14 mouse cellular contexts compared by ENCODE assay signal in the genomic region with DNA sequence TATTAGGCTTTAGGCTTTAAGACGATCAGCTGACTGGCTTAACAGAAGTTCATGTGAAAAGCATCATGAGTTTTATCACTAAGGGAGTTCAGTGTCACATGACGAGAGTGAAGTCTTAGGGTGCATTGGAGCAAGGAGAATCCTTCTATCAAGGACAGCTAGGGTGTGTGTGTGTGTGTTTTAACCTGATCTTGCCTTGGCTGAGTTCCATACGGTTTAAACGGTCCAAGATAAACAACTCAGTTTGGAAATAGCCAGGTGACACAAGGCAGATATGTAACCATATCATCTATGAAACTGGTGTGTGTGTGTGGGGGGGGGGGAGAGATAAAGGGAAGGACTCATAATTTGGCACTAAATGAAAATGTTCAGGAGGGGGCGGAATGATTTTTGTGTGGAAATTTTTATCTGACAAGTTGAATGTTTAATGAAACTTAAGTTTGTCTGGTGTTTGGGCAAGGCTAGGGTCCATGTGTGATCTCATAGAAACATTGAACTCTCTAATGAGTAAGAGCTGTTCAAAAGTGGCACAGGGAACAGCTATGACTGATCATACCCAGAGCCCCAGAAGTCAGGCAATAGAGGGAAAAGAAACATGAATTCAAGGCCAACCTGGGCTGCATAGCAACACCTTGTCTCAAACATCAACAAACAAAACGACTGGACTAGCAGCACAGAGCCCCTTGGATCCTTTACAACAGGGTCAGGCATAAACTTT.
DNase-seq lines count a peak whose midpoint lies in the region; ATAC-seq and TF ChIP-seq lines count a peak whose summit lies in the region.
"Had no signal": no experiment of that assay in that cellular context is flagged by ENCODE, and none has a peak within 500 bp of the region (broad histone marks: within the 10 kb centered on the region; RNA-seq: fewer than 3 reads in every experiment).

No protein-coding gene starts in this region.

- no peaks in the 10 kb centered on the region for H3K36me3 ChIP-seq in liver, embryonic 11.5 days (ENCODE audit: control insufficient read depth, insufficient read depth, low read length)
- H3K36me3 ChIP-seq in splenic B cell, adult 2 months (ENCODE audit: control insufficient read depth, insufficient read depth, low read length, poor library complexity, severe bottlenecking), result no peaks in the 10 kb centered on the region
- no peaks in the 10 kb centered on the region for H3K36me3 ChIP-seq in forebrain, postnatal 0 days (ENCODE audit: insufficient read depth)
- H3K36me3 ChIP-seq: hindbrain, embryonic 10.5 days had no signal

- H3K9ac ChIP-seq in liver, embryonic 11.5 days (ENCODE audit: low read depth, low read length), result peak overlapping the region; percentile 49; the same call in 1 of the 2 replicates
- no peak overlapping the region for H3K9ac ChIP-seq in forebrain, postnatal 0 days

- 0 out of 2 replicates have a peak overlapping the region, but pooled peaks have one; percentile 0 for H3K4me2 ChIP-seq in liver, embryonic 11.5 days
- H3K4me2 ChIP-seq in forebrain, postnatal 0 days (ENCODE audit: low read depth), result no peak overlapping the region

- H3K4me1 ChIP-seq in liver, embryonic 11.5 days (replicated peaks; ENCODE audit: control insufficient read depth, insufficient read depth, low read length), result peaks cover 34% of the 10 kb centered on the region
- H3K4me1 ChIP-seq in forebrain, postnatal 0 days (ENCODE audit: insufficient read depth), result 0 out of 2 replicates have a peak, but pooled peaks cover 4% of the 10 kb centered on the region

- TF ChIP-seq CTCF in forebrain, postnatal 0 days (IDR thresholded peaks at IDR 0.05; ENCODE audit: low read depth), result no peak

- DNase-seq in kidney, postnatal 14 days, result peak; percentile 29
- no peak for DNase-seq in kidney, postnatal 4 days
- peak; percentile 91 for DNase-seq in c-Kit-positive CD71-positive TER-119-positive erythroid progenitor cells, embryonic 14.5 days (ENCODE audit: low spot score)
- DNase-seq in liver, embryonic 11.5 days (ENCODE audit: low spot score), result no peak
- DNase-seq in splenic B cell, adult 2 months (ENCODE audit: low read depth, low spot score), result peak; percentile 70
- DNase-seq in left cerebral cortex, postnatal 10 days (ENCODE audit: extremely low spot score in 1 of 2, low spot score in 2 of 2), result no peak
- DNase-seq in forebrain, postnatal 0 days, result no peak
- DNase-seq in frontal cortex, postnatal 10 days (ENCODE audit: low spot score in 2 of 2), result no peak
- DNase-seq: adrenal gland, adult 8-10 months; heart, adult 11 months; right cerebral cortex, postnatal 25 days; thymus, adult 18-20 months had no signal

- peak overlapping the region; percentile 69 for H3K27ac ChIP-seq in liver, embryonic 11.5 days (ENCODE audit: low read depth, low read length)
- H3K27ac ChIP-seq in forebrain, postnatal 0 days (ENCODE audit: low read depth, low read length), result no peak overlapping the region
- H3K27ac ChIP-seq: hindbrain, embryonic 10.5 days had no signal

- 45% methylated on average over 6 of the region's 6 CpGs for WGBS in liver, embryonic 11.5 days
- WGBS in forebrain, postnatal 0 days, result 83% methylated on average over 6 of the region's 6 CpGs

- ATAC-seq in liver, embryonic 11.5 days (replicated peaks; ENCODE audit: low FRiP score), result peak; percentile 96
- ATAC-seq in forebrain, postnatal 0 days, result no peak

- H3K4me3 ChIP-seq in liver, embryonic 11.5 days (ENCODE audit: low read depth, low read length), result no peak overlapping the region
- H3K4me3 ChIP-seq in forebrain, postnatal 0 days (ENCODE audit: low read depth, low read length), result no peak overlapping the region
- H3K4me3 ChIP-seq: hindbrain, embryonic 10.5 days had no signal

- intact Hi-C loops in left cerebral cortex, postnatal 10 days (cut with DNase I), result no loop called here

- no peaks in the 10 kb centered on the region for H3K27me3 ChIP-seq in liver, embryonic 11.5 days (replicated peaks; ENCODE audit: control insufficient read depth, insufficient read depth, low read length)
- no peaks in the 10 kb centered on the region for H3K27me3 ChIP-seq in splenic B cell, adult 2 months (ENCODE audit: control insufficient read depth, insufficient read depth, low read length, poor library complexity, severe bottlenecking)
- H3K27me3 ChIP-seq in forebrain, postnatal 0 days (ENCODE audit: insufficient read depth, low read length), result no peaks in the 10 kb centered on the region
- H3K27me3 ChIP-seq: CH12.LX had no signal

- H3K9me3 ChIP-seq in liver, embryonic 11.5 days (ENCODE audit: control insufficient read depth, low read length), result no peaks in the 10 kb centered on the region
- no peaks in the 10 kb centered on the region for H3K9me3 ChIP-seq in forebrain, postnatal 0 days (ENCODE audit: low read length)
- H3K9me3 ChIP-seq: hindbrain, embryonic 10.5 days had no signal

Comparison
In these comparisons a context has a peak if more than half of its experiments do, and no peak if none do; other contexts are left out.
1. DNase-seq: peak in kidney, postnatal 14 days (single experiment), c-Kit-positive CD71-positive TER-119-positive erythroid progenitor cells, embryonic 14.5 days (single experiment) and splenic B cell, adult 2 months (single experiment); none in kidney, postnatal 4 days (0 of 2), liver, embryonic 11.5 days (single experiment), left cerebral cortex, postnatal 10 days (0 of 2), forebrain, postnatal 0 days (single experiment) and frontal cortex, postnatal 10 days (0 of 2).